Mouse (Mus musculus) intestine, postnatal 0 days (tissue): ENCODE results near the gene Gpr62. TPM values are rescaled to one million over a fixed set of nuclear protein-coding genes. Genes with fewer than 3 reads are reported as not detected.

ENCODE experiments used
- ATAC-seq: fragments of 200-750 bp; cut with Nextera tagmentation; 2 replicates; pipeline ENCODE4 v1.8.0; 2017; ENCODE audit warnings: mild to moderate bottlenecking, moderate TSS enrichment, moderate library complexity
- H3K27ac ChIP-seq: fragments of 300-500 bp; sonication (generic); 2 replicates; pipeline ENCODE4 v1.5.1; 2014; ENCODE audit warnings: mild to moderate bottlenecking, low read depth, low read length, moderate library complexity
- H3K27me3 ChIP-seq: fragments of 300-500 bp; sonication (generic); replicated peaks from 2 replicates; pipeline ENCODE4 v1.6.1; 2014; ENCODE audit warnings: low read length, mixed read lengths; ENCODE audit not compliant: control insufficient read depth, insufficient read depth
- H3K36me3 ChIP-seq: fragments of 300-500 bp; sonication (generic); 2 replicates; pipeline ENCODE4 v1.6.1; 2014; ENCODE audit warnings: mild to moderate bottlenecking, moderate library complexity; ENCODE audit not compliant: control insufficient read depth, insufficient read depth
- H3K4me1 ChIP-seq: fragments of 300-500 bp; sonication (generic); replicated peaks from 2 replicates; pipeline ENCODE4 v1.6.1; 2014; ENCODE audit warnings: antibody characterized with exemption, low read length, mixed read lengths; ENCODE audit not compliant: control insufficient read depth, insufficient read depth
- H3K4me2 ChIP-seq: fragments of 300-500 bp; sonication (generic); replicated peaks from 2 replicates; pipeline ENCODE4 v1.6.1; 2014; ENCODE audit warnings: low read depth, mild to moderate bottlenecking, moderate library complexity
- H3K4me3 ChIP-seq: fragments of 300-500 bp; sonication (generic); 2 replicates; pipeline ENCODE4 v1.5.1; 2014; ENCODE audit warnings: low read depth, low read length
- H3K9ac ChIP-seq: fragments of 300-500 bp; sonication (generic); 2 replicates; pipeline ENCODE4 v1.6.1; 2014; ENCODE audit warnings: mild to moderate bottlenecking, low read depth, low read length
- H3K9me3 ChIP-seq: fragments of 300-500 bp; sonication (generic); 2 replicates; pipeline ENCODE4 v1.6.1; 2016; ENCODE audit warnings: mixed run types; ENCODE audit not compliant: control insufficient read depth
- CTCF ChIP-seq: sonication (generic); IDR thresholded peaks from 2 replicates; pipeline ENCODE4 v1.5.1; 2016; ENCODE audit warnings: low read depth, mild to moderate bottlenecking, control low read depth, antibody characterized with exemption, moderate library complexity
- WGBS: fragments of 180-500 bp; shearing (Covaris S2); extraction: QIAGEN DNeasy Blood & Tissue Kit; methylation state at CpG from one replicate; pipeline ENCODE4 v1.1.7; 2014; 5-methylcytosine and 5-hydroxymethylcytosine counted together
- polyA plus RNA-seq: library from polyadenylated mRNA; unstranded; fragments of >200 nt; fragmentation: Nextera tagmentation; extraction: Ambion mirVana; gene quantifications from 2 replicates; pipeline ENCODE4 v1.2.1, GENCODE M21; 2015

Gene Gpr62
- polyA plus RNA-seq, 1 experiment from 2014 or later: 0.17 TPM

GRCm38 (mm10) chr9:106451298-106451697 lies 14.4 kb downstream of the Gpr62 start:
- H3K36me3 ChIP-seq: no peaks in the 10 kb centered on the region
- H3K27me3 ChIP-seq: no peaks in the 10 kb centered on the region
- H3K9me3 ChIP-seq: no peaks in the 10 kb centered on the region
- no peak overlapping the region for H3K27ac ChIP-seq
- TF ChIP-seq CTCF: no peak
- H3K9ac ChIP-seq: no peak overlapping the region
- no peak for ATAC-seq
- H3K4me3 ChIP-seq: no peak overlapping the region
- no peak overlapping the region for H3K4me2 ChIP-seq
- WGBS: 74% methylated on average over 11 of the region's 11 CpGs
- peaks cover 12% of the 10 kb centered on the region for H3K4me1 ChIP-seq

DNA sequence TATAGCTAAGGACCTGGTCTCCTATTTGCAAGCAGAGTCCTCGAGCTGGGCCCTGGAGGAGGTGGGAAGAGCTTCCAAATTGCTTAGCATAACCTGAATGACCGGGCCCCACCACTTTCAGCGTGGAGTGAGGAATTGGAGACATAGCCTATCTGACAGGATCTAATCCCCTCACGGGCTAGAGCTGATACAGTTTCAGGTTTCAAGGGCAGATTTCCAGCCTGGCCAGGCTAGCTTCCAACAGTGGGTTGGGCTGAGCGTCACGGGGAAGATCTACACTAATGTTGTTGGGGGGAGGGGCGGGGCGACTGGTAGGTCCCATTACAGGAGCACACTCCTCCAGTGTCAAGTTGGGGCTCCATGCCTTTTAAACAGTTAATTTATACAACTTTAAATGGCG lies 15.1 kb downstream of the Gpr62 start:
- WGBS: 16% methylated on average over 9 of the region's 9 CpGs
- H3K4me3 ChIP-seq: no peak overlapping the region

DNA sequence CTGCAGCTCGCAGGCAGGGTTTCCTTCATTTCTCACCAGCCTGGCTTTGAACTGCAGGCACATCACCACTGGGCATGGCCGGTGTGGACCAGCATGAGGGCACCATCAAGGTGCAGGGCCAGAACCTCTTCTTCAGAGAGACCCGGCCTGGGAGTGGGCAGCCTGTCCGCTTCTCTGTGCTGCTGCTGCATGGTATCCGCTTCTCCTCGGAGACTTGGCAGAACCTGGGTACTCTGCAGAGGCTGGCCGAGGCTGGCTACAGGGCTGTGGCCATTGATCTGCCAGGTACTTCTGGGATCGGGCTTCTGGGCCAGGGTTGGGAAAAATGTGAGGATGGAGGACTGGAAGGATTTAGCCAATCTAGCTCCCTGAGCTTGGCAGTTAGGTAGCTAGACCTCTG lies 15.8 kb downstream of the Gpr62 start:
- H3K4me2 ChIP-seq: no peak overlapping the region
- peaks cover 12% of the 10 kb centered on the region for H3K4me1 ChIP-seq
- no peaks in the 10 kb centered on the region for H3K27me3 ChIP-seq
- ATAC-seq: no peak
- no peak overlapping the region for H3K9ac ChIP-seq
- no peak overlapping the region for H3K27ac ChIP-seq
- TF ChIP-seq CTCF: no peak
- 96% methylated on average over 8 of the region's 8 CpGs for WGBS
- no peaks in the 10 kb centered on the region for H3K9me3 ChIP-seq
- no peak overlapping the region for H3K4me3 ChIP-seq
- no peaks in the 10 kb centered on the region for H3K36me3 ChIP-seq

More for the DNA sequence above, 15.1 kb downstream of the Gpr62 start:
- Histone ChIP-seq H3K4me1 (peaks cover 12% of the 10 kb centered on the region), H3K9ac (no peak overlapping the region), H3K9me3 (no peaks in the 10 kb centered on the region), H3K36me3 (no peaks in the 10 kb centered on the region), H3K27ac (no peak overlapping the region), H3K27me3 (no peaks in the 10 kb centered on the region), H3K4me2 (no peak overlapping the region)
- ATAC-seq: no peak
- TF ChIP-seq CTCF: no peak

GRCm38 (mm10) chr9:106448498-106449031 lies 17.2 kb downstream of the Gpr62 start:
- Histone ChIP-seq H3K4me1 (peaks cover 12% of the 10 kb centered on the region), H3K4me3 (peak overlapping the region; percentile 54), H3K27me3 (no peaks in the 10 kb centered on the region), H3K36me3 (no peaks in the 10 kb centered on the region; the same call in 1 of the 2 replicates), H3K4me2 (peak overlapping the region; percentile 95), H3K27ac (peak overlapping the region; percentile 77), H3K9me3 (no peaks in the 10 kb centered on the region), H3K9ac (peak overlapping the region; percentile 59)
- ATAC-seq: peak; percentile 41
- WGBS: under 1% methylated on average over 23 of the region's 23 CpGs
- TF ChIP-seq CTCF: peak; percentile 91

DNA sequence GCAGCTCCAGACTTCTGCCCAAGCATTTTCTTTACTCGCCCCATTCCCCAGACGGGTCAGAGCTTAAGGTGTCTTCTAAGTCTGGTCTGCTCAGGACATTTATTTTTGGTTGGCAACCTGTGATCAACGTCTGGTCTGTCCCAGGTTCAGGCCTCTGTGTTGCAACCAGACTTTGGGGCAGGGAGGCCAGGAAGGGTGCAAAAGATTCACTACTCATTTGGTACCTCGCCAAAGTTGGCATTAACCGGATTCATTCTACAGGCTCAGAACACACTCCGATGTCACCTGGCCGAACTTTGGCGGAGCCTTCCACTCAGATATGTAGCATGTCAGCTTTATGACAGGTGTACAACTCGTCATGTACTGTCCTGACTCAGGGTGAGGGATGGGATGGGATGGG lies 17.8 kb downstream of the Gpr62 start:
- no peak for ATAC-seq
- peaks cover 12% of the 10 kb centered on the region for H3K4me1 ChIP-seq
- H3K9me3 ChIP-seq: no peaks in the 10 kb centered on the region

GRCm38 (mm10) chr9:106447348-106447747 lies 18.4 kb downstream of the Gpr62 start, which contains the start of the genes Abhd14b and Abhd14a:
TSS of gene Abhd14b (plus strand) at chr9:106447459.
TSS of gene Abhd14a (minus strand) at chr9:106447678.
- H3K27me3 ChIP-seq: no peaks in the 10 kb centered on the region
- peak within 1 kb of the TSS; percentile 54 for H3K4me3 ChIP-seq
- H3K9ac ChIP-seq: peak within 1 kb of the TSS; percentile 59
- peak within 1 kb of the TSS; percentile 77 for H3K27ac ChIP-seq
- peak; percentile 75 for TF ChIP-seq CTCF
- under 1% methylated on average over 24 of the region's 24 CpGs for WGBS
- peak within 1 kb of the TSS; percentile 95 for H3K4me2 ChIP-seq
- no peaks in the 10 kb centered on the region; the same call in 1 of the 2 replicates for H3K36me3 ChIP-seq
- peak; percentile 95 for ATAC-seq
- H3K4me1 ChIP-seq: peaks cover 12% of the 10 kb centered on the region
- no peaks in the 10 kb centered on the region for H3K9me3 ChIP-seq

More for the DNA sequence above, 17.8 kb downstream of the Gpr62 start:
- H3K4me3 ChIP-seq: peak overlapping the region; percentile 54
- H3K27me3 ChIP-seq: no peaks in the 10 kb centered on the region
- H3K36me3 ChIP-seq: no peaks in the 10 kb centered on the region; the same call in 1 of the 2 replicates
- no peak for TF ChIP-seq CTCF
- H3K4me2 ChIP-seq: peak overlapping the region; percentile 95
- H3K27ac ChIP-seq: peak overlapping the region; percentile 77
- peak overlapping the region; percentile 59; the same call in 1 of the 2 replicates for H3K9ac ChIP-seq
- WGBS: 31% methylated on average over 9 of the region's 9 CpGs
